Mouse (Mus musculus): ENCODE results near the gene Nfatc4. TPM values are rescaled to one million over a fixed set of nuclear protein-coding genes. Genes with fewer than 3 reads are reported as not detected.

The Nfatc4 gene
- polyA plus RNA-seq, 1 experiment from 2014 or later = 17.1 TPM

GRCm38 (mm10) chr14:55840853-55841366 is 18.0 kb downstream of the Nfatc4 start:
- Histone ChIP-seq H3K4me2 (replicated peaks; ENCODE audit: low read depth, low read length) (no peak overlapping the region), H3K9ac (replicated peaks; ENCODE audit: low read depth) (no peak overlapping the region), H3K27me3 (replicated peaks; ENCODE audit: insufficient read depth, low read length) (no peaks in the 10 kb centered on the region), H3K27ac (ENCODE audit: low read length) (no peak overlapping the region), H3K4me3 (ENCODE audit: low read depth, low read length) (no peak overlapping the region), H3K4me1 (ENCODE audit: insufficient read depth, low read depth, low read length) (no peaks in the 10 kb centered on the region), H3K9me3 (ENCODE audit: low read length) (no peaks in the 10 kb centered on the region), H3K36me3 (ENCODE audit: insufficient read depth, low read length) (no peaks in the 10 kb centered on the region)
- no peak for ATAC-seq
- TF ChIP-seq EP300 (IDR thresholded peaks at IDR 0.05) (no peak), CTCF (IDR thresholded peaks at IDR 0.05) (no peak)
- DNase-seq (ENCODE audit: low spot score) = no peak
- WGBS = 59% methylated on average over 4 of the region's 4 CpGs

GRCm38 (mm10) chr14:55842794-55843193 is 19.9 kb downstream of the Nfatc4 start:
- 82% methylated on average over 4 of the region's 4 CpGs for WGBS
- DNase-seq (ENCODE audit: low spot score) (no peak), ATAC-seq (no peak)
- no peaks in the 10 kb centered on the region for H3K9me3 ChIP-seq (ENCODE audit: low read length)
- no peak overlapping the region for H3K4me2 ChIP-seq (replicated peaks; ENCODE audit: low read depth, low read length)
- no peaks in the 10 kb centered on the region for H3K36me3 ChIP-seq (ENCODE audit: insufficient read depth, low read length)
- no peaks in the 10 kb centered on the region for H3K27me3 ChIP-seq (replicated peaks; ENCODE audit: insufficient read depth, low read length)
- no peaks in the 10 kb centered on the region for H3K4me1 ChIP-seq (ENCODE audit: insufficient read depth, low read depth, low read length)
- no peak overlapping the region for H3K9ac ChIP-seq (replicated peaks; ENCODE audit: low read depth)
- TF ChIP-seq EP300 (IDR thresholded peaks at IDR 0.05) = no peak
- peak; percentile 53 for TF ChIP-seq CTCF (IDR thresholded peaks at IDR 0.05)
- H3K4me3 ChIP-seq (ENCODE audit: low read depth, low read length) = no peak overlapping the region
- no peak overlapping the region for H3K27ac ChIP-seq (ENCODE audit: low read length)

GRCm38 (mm10) chr14:55845506-55846294 is 22.8 kb downstream of the Nfatc4 start:
- no peaks in the 10 kb centered on the region for H3K4me1 ChIP-seq (ENCODE audit: insufficient read depth, low read depth, low read length)
- DNase-seq (ENCODE audit: low spot score) = no peak
- H3K27me3 ChIP-seq (replicated peaks; ENCODE audit: insufficient read depth, low read length) = no peaks in the 10 kb centered on the region
- no peak overlapping the region for H3K4me2 ChIP-seq (replicated peaks; ENCODE audit: low read depth, low read length)
- TF ChIP-seq EP300 (IDR thresholded peaks at IDR 0.05) (no peak), CTCF (IDR thresholded peaks at IDR 0.05) (no peak)
- 66% methylated on average over 9 of the region's 9 CpGs for WGBS
- no peaks in the 10 kb centered on the region for H3K36me3 ChIP-seq (ENCODE audit: insufficient read depth, low read length)
- no peak for ATAC-seq
- H3K9me3 ChIP-seq (ENCODE audit: low read length) = no peaks in the 10 kb centered on the region
- H3K27ac ChIP-seq (ENCODE audit: low read length) = no peak overlapping the region
- H3K4me3 ChIP-seq (ENCODE audit: low read depth, low read length) = no peak overlapping the region
- H3K9ac ChIP-seq (replicated peaks; ENCODE audit: low read depth) = no peak overlapping the region

GRCm38 (mm10) chr14:55850885-55851284 is 27.9 kb downstream of the Nfatc4 start:
- no peak overlapping the region for H3K27ac ChIP-seq (ENCODE audit: low read length)
- DNase-seq (ENCODE audit: low spot score) = no peak
- H3K36me3 ChIP-seq (ENCODE audit: insufficient read depth, low read length) = no peaks in the 10 kb centered on the region
- ATAC-seq = no peak
- TF ChIP-seq CTCF (IDR thresholded peaks at IDR 0.05) (no peak), EP300 (IDR thresholded peaks at IDR 0.05) (no peak)
- no peak overlapping the region for H3K4me2 ChIP-seq (replicated peaks; ENCODE audit: low read depth, low read length)
- no peak overlapping the region for H3K9ac ChIP-seq (replicated peaks; ENCODE audit: low read depth)
- no peaks in the 10 kb centered on the region for H3K27me3 ChIP-seq (replicated peaks; ENCODE audit: insufficient read depth, low read length)
- peaks cover 12% of the 10 kb centered on the region; the same call in 1 of the 2 replicates for H3K4me1 ChIP-seq (ENCODE audit: insufficient read depth, low read depth, low read length)
- no peaks in the 10 kb centered on the region for H3K9me3 ChIP-seq (ENCODE audit: low read length)
- H3K4me3 ChIP-seq (ENCODE audit: low read depth, low read length) = no peak overlapping the region
- WGBS = 49% methylated on average over 6 of the region's 6 CpGs

DNA sequence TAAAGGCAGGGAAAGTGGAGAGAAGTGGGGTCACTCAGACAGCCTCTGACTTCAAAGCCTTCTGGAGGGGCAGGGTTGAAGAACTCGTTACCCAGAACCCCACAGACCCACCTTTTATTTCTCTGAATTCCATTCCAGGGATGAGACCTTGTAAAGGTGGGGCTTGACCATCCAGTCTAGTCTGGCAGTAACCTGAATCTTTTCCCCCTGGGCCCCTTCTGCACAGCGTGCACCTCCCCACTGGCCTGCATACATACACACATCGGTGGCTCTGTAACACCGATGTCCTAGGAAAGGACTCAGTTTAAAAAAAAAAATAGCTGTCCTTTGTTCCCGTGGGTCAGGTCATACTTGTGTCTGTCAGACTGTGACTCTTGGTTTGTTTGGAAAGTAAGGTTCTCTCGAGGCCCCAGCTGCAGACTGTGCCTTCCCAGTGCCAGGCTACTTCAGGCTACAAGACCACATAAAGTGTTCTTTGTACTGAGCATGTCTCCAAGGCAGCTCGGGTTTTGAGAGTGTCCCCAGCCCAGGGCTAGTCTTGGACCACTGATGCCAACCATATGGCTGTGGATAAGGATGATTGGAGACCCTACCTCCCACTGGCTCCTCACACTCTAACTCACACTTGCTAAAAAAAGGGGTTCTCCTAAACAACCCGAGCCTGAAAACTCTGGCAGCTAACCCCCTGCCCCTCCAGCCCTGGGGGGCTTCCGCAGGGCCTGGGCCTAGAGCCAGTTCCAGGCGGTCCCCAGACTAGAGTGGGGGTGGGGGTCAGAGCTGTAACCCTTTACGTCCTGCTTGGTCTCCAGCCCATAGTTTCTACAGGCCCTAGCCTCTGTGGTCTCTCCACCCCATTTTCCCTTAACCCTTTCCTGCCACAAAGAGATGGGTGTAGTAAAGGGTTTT is 30.0 kb downstream of the Nfatc4 start:
- peak overlapping the region; percentile 79 for H3K4me2 ChIP-seq (replicated peaks; ENCODE audit: low read depth, low read length)
- H3K27ac ChIP-seq (ENCODE audit: low read length) = peak overlapping the region; percentile 90
- H3K27me3 ChIP-seq (replicated peaks; ENCODE audit: insufficient read depth, low read length) = no peaks in the 10 kb centered on the region
- 0 out of 2 replicates have a peak, but pooled peaks have one; percentile 15 for TF ChIP-seq EP300 (IDR thresholded peaks at IDR 0.05)
- TF ChIP-seq CTCF (IDR thresholded peaks at IDR 0.05) = no peak
- H3K36me3 ChIP-seq (ENCODE audit: insufficient read depth, low read length) = no peaks in the 10 kb centered on the region
- ATAC-seq (peak; percentile 34), DNase-seq (ENCODE audit: low spot score) (peak; percentile 53)
- no peaks in the 10 kb centered on the region for H3K9me3 ChIP-seq (ENCODE audit: low read length)
- peaks cover 22% of the 10 kb centered on the region for H3K4me1 ChIP-seq (ENCODE audit: insufficient read depth, low read depth, low read length)
- no peak overlapping the region for H3K4me3 ChIP-seq (ENCODE audit: low read depth, low read length)
- 9% methylated on average over 11 of the region's 11 CpGs for WGBS
- H3K9ac ChIP-seq (replicated peaks; ENCODE audit: low read depth) = peak overlapping the region; percentile 56

All from lung, postnatal 0 days (tissue).